Mouse (Mus musculus): Measurements from ENCODE around the gene Gm853.
A peak's percentile ranks its signal among the peaks of the same experiment; 100 is the strongest.

Gene Gm853

GRCm38 (mm10) chr4:130174335-130175031 is 47.7 kb downstream of the Gm853 start:
- DNase-seq (ENCODE audit: low spot score) = peak; percentile 90

- DNase-seq (ENCODE audit: low spot score) = no peak
Observed at GRCm38 (mm10) chr4:130173911-130174311, 48.3 kb downstream of the Gm853 start.

- DNase-seq (ENCODE audit: low spot score) = peak; percentile 48
Observed at GRCm38 (mm10) chr4:130173060-130173822, 49.0 kb downstream of the Gm853 start.

- DNase-seq (ENCODE audit: low spot score) = peak; percentile 68
Observed at GRCm38 (mm10) chr4:130171951-130172765, 50.0 kb downstream of the Gm853 start.

- DNase-seq (ENCODE audit: low spot score) = no peak
Observed at GRCm38 (mm10) chr4:130170362-130170761, 51.8 kb downstream of the Gm853 start.

GRCm38 (mm10) chr4:130169411-130169971 is 52.7 kb downstream of the Gm853 start:
- DNase-seq (ENCODE audit: low spot score) = peak; percentile 60

GRCm38 (mm10) chr4:130168280-130169183 is 53.7 kb downstream of the Gm853 start:
- DNase-seq (ENCODE audit: low spot score) = peak; percentile 90

- no peak for DNase-seq (ENCODE audit: low spot score)
Observed at GRCm38 (mm10) chr4:130167814-130168213, 54.4 kb downstream of the Gm853 start.

- no peak for DNase-seq (ENCODE audit: low spot score)
Observed at GRCm38 (mm10) chr4:130167321-130167720, 54.9 kb downstream of the Gm853 start.

- no peak for DNase-seq (ENCODE audit: low spot score)
Observed at GRCm38 (mm10) chr4:130166592-130166991, 55.6 kb downstream of the Gm853 start.

GRCm38 (mm10) chr4:130166061-130166460 is 56.1 kb downstream of the Gm853 start:
- no peak for DNase-seq (ENCODE audit: low spot score)

GRCm38 (mm10) chr4:130164121-130164520 is 58.1 kb downstream of the Gm853 start:
- DNase-seq (ENCODE audit: low spot score) = no peak

- DNase-seq (ENCODE audit: low spot score) = no peak
Observed at GRCm38 (mm10) chr4:130163391-130163861, 58.8 kb downstream of the Gm853 start.

- DNase-seq (ENCODE audit: low spot score) = no peak
Observed at GRCm38 (mm10) chr4:130161349-130161748, 60.9 kb downstream of the Gm853 start.
